In the genomic region with DNA sequence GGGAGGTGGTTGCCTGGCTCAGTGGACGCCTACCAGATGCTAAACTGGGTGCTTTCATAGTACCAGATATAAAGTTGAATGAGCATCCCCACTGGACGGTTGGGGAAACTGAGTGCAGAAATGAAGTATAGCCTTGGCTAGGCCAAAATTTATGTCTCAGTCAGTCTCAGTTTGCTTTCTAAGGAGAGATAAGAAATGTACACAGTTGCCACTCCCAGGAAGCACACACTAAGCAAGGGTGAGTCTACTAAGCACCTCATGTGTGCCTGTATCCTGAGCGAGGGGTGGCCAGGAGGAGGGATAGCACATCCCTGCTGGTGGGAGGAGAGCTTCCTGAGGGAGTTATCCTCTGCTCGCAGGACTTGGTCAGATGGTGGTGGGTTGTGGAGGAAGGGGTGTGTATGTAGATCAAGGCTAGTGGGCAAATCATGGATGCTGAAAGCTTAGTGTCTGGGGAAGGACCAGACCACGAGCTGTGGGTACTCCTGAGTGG, we compare ENCODE assay signal across 10 mouse cellular contexts. TPM values are rescaled to one million over a fixed set of nuclear protein-coding genes. Genes with fewer than 3 reads are reported as not detected.
DNase-seq lines count a peak whose midpoint lies in the region; ATAC-seq and TF ChIP-seq lines count a peak whose summit lies in the region.
"Had no signal": no experiment of that assay in that cellular context is flagged by ENCODE, and none has a peak within 500 bp of the region (broad histone marks: within the 10 kb centered on the region; RNA-seq: fewer than 3 reads in every experiment).

No protein-coding gene starts in this region.

- H3K27ac ChIP-seq in heart, embryonic 12.5 days (ENCODE audit: poor library complexity, severe bottlenecking) = peak overlapping the region; percentile 92
- peak overlapping the region; percentile 71; the same call in 1 of the 2 replicates for H3K27ac ChIP-seq in MEL (ENCODE audit: control insufficient read depth, low read depth, low read length)
- H3K27ac ChIP-seq in heart, embryonic 14.5 days (replicated peaks in 1 of 2; ENCODE audit: control insufficient read depth in 1 of 2, insufficient read depth in 1 of 2, low read depth in 2 of 2, low read length in 2 of 2) = peak overlapping the region; percentile 11 to 97; a peak in 2 of 4 replicates
- H3K27ac ChIP-seq in liver, embryonic 16.5 days (ENCODE audit: low read length) = peak overlapping the region; percentile 98
- H3K27ac ChIP-seq: layer of hippocampus, adult 2 months had no signal

- 30% methylated on average over 5 of the region's 5 CpGs for WGBS in heart, embryonic 12.5 days
- WGBS in heart, embryonic 14.5 days = 29% methylated on average over 5 of the region's 5 CpGs
- WGBS in liver, embryonic 16.5 days (ENCODE audit: insufficient replicate concordance) = 13% methylated on average over 5 of the region's 5 CpGs

- no peak for TF ChIP-seq CTCF in MEL (IDR thresholded peaks at IDR 0.05 in 2 of 3, conservative IDR thresholded peaks at IDR 0.05 in 1 of 3; ENCODE audit: control insufficient read depth in 1 of 3, insufficient read depth in 1 of 3, low read depth in 2 of 3, low read length in 3 of 3, poor library complexity in 1 of 3, severe bottlenecking in 1 of 3)

- no peaks in the 10 kb centered on the region for H3K9me3 ChIP-seq in heart, embryonic 12.5 days (replicated peaks)
- no peaks in the 10 kb centered on the region for H3K9me3 ChIP-seq in MEL (replicated peaks; ENCODE audit: insufficient read depth, low read length)
- H3K9me3 ChIP-seq in heart, embryonic 14.5 days (ENCODE audit: control insufficient read depth, low read length) = no peaks in the 10 kb centered on the region
- H3K9me3 ChIP-seq in liver, embryonic 16.5 days (replicated peaks; ENCODE audit: control insufficient read depth, low read length) = no peaks in the 10 kb centered on the region

- no peak for TF ChIP-seq POLR2A in MEL (IDR thresholded peaks at IDR 0.05; ENCODE audit: control insufficient read depth in 1 of 2, insufficient read depth in 1 of 2, low read depth in 1 of 2, low read length in 2 of 2, poor library complexity in 1 of 2)

- peaks cover 74% of the 10 kb centered on the region for H3K4me1 ChIP-seq in heart, embryonic 12.5 days (replicated peaks)
- peaks cover 2 to 14% of the 10 kb centered on the region in 2 experiments for H3K4me1 ChIP-seq in MEL (ENCODE audit: control insufficient read depth in 1 of 2, insufficient read depth in 2 of 2, low read length in 2 of 2)
- H3K4me1 ChIP-seq in heart, embryonic 14.5 days (ENCODE audit: control insufficient read depth in 2 of 2, insufficient read depth in 2 of 2, low read length in 2 of 2) = peaks cover 49 to 65% of the 10 kb centered on the region in 2 experiments
- peaks cover 27% of the 10 kb centered on the region for H3K4me1 ChIP-seq in liver, embryonic 16.5 days (ENCODE audit: control insufficient read depth, low read depth, low read length)

- H3K79me2 ChIP-seq in MEL (ENCODE audit: control insufficient read depth, insufficient read depth, low read length, poor library complexity) = peaks cover 4% of the 10 kb centered on the region; the same call in 1 of the 2 replicates

- ATAC-seq in heart, embryonic 12.5 days (ENCODE audit: insufficient number of reproducible peaks, low FRiP score) = no peak
- ATAC-seq in heart, embryonic 14.5 days (ENCODE audit: insufficient number of reproducible peaks, insufficient read depth, low FRiP score, low read depth) = no peak
- no peak for ATAC-seq in liver, embryonic 16.5 days (ENCODE audit: low read depth)

- no peak for DNase-seq in heart, adult 8-10 months (ENCODE audit: low spot score)
- DNase-seq in MEL (ENCODE audit: low read depth, low spot score) = peak; percentile 58
- no peak for DNase-seq in natural killer cell, adult 2 months (ENCODE audit: low spot score in 2 of 2)
- DNase-seq in adrenal gland, postnatal 4 days (ENCODE audit: low spot score in 2 of 2) = no peak
- DNase-seq in cerebellum, postnatal 25 days = no peak

- H3K4me3 ChIP-seq in heart, embryonic 12.5 days = peak overlapping the region; percentile 92
- H3K4me3 ChIP-seq in MEL (ENCODE audit: control insufficient read depth in 1 of 2, insufficient read depth in 1 of 2, low read depth in 2 of 2, low read length in 2 of 2) = no peak overlapping the region
- H3K4me3 ChIP-seq in heart, embryonic 14.5 days (ENCODE audit: control insufficient read depth in 1 of 2, insufficient read depth in 1 of 2, low read depth in 1 of 2, low read length in 2 of 2) = peak overlapping the region in 1 of 2 experiments; percentile 95; a peak in 3 of 4 replicates
- H3K4me3 ChIP-seq in liver, embryonic 16.5 days (ENCODE audit: low read depth, low read length) = peak overlapping the region; percentile 99

- TF ChIP-seq RAD21 in MEL (IDR thresholded peaks at IDR 0.05; ENCODE audit: low read depth, low read length) = no peak

- H3K36me3 ChIP-seq in heart, embryonic 12.5 days = peaks cover 20% of the 10 kb centered on the region
- peaks cover 0 to 5% of the 10 kb centered on the region in 2 experiments; a peak in 2 of 4 replicates for H3K36me3 ChIP-seq in MEL (ENCODE audit: control insufficient read depth in 1 of 2, insufficient read depth in 2 of 2, low read length in 2 of 2)
- H3K36me3 ChIP-seq in heart, embryonic 14.5 days (ENCODE audit: control insufficient read depth, insufficient read depth, low read length) = peaks cover 5% of the 10 kb centered on the region
- H3K36me3 ChIP-seq in liver, embryonic 16.5 days (ENCODE audit: control insufficient read depth, insufficient read depth) = 0 out of 2 replicates have a peak, but pooled peaks cover 3% of the 10 kb centered on the region

- peak overlapping the region; percentile 96 for H3K9ac ChIP-seq in heart, embryonic 12.5 days
- H3K9ac ChIP-seq in MEL (ENCODE audit: control insufficient read depth, low read depth, low read length, poor library complexity, severe bottlenecking) = peak overlapping the region; percentile 20; the same call in 1 of the 2 replicates
- peak overlapping the region; percentile 44; the same call in 1 of the 2 replicates for H3K9ac ChIP-seq in heart, embryonic 14.5 days (ENCODE audit: low read length)
- H3K9ac ChIP-seq in liver, embryonic 16.5 days (ENCODE audit: low read depth, low read length) = peak overlapping the region; percentile 96

- TF ChIP-seq EP300 in MEL (IDR thresholded peaks at IDR 0.05; ENCODE audit: low read depth in 1 of 2, low read length in 2 of 2) = no peak

- peak overlapping the region; percentile 87 for H3K4me2 ChIP-seq in heart, embryonic 12.5 days
- H3K4me2 ChIP-seq in heart, embryonic 14.5 days (ENCODE audit: low read length) = peak overlapping the region; percentile 92
- peak overlapping the region; percentile 94 for H3K4me2 ChIP-seq in liver, embryonic 16.5 days (ENCODE audit: low read depth, low read length)

- H3K27me3 ChIP-seq in heart, embryonic 12.5 days (replicated peaks) = no peaks in the 10 kb centered on the region
- no peaks in the 10 kb centered on the region for H3K27me3 ChIP-seq in MEL (ENCODE audit: control insufficient read depth in 1 of 2, insufficient read depth in 2 of 2, low read length in 2 of 2)
- H3K27me3 ChIP-seq in heart, embryonic 14.5 days (ENCODE audit: control insufficient read depth, insufficient read depth, low read length) = no peaks in the 10 kb centered on the region
- H3K27me3 ChIP-seq in liver, embryonic 16.5 days (ENCODE audit: control insufficient read depth, insufficient read depth, low read depth, low read length) = no peaks in the 10 kb centered on the region

RNA-seq across cellular contexts. Expression of a gene that starts 36.8 kb away (rescaled TPM):
- polyA plus RNA-seq in heart, embryonic 12.5 days (2016; fragmentation: Nextera tagmentation; extraction: Ambion mirVana) = 59.4 and 64.1 TPM in 2 replicates
- total RNA-seq in heart, adult 8-10 months (2022) = 10 to 100 TPM; 30.2 to 31.3 (median 31.0) TPM
- 18.4 and 21.3 TPM in 2 replicates for total RNA-seq in MEL (2012; rRNA removed)
- polyA plus RNA-seq in MEL (2012; ENCODE audit: insufficient read depth in 1 of 2, insufficient read length in 2 of 2, low read depth in 1 of 2, low replicate concordance in 2 of 2, missing spikeins in 1 of 2) = 10 to 100 TPM in 1 of 2 experiments, not detected in 1; 31.3 TPM
- polyA plus RNA-seq in heart, embryonic 14.5 days (2014; fragmentation: Nextera tagmentation; extraction: Ambion mirVana) = 34.9 and 41.1 TPM in 2 replicates
- polyA plus RNA-seq in liver, embryonic 16.5 days (2015; fragmentation: Nextera tagmentation; extraction: Ambion mirVana) = 18.0 and 20.8 TPM in 2 replicates
- 100 to 1,000 TPM in 1 of 2 experiments, 10 to 100 TPM in 1; 96.9 to 112 TPM for total RNA-seq in adrenal gland, postnatal 4 days (2021)

RNA-seq across cellular contexts. Expression of a gene that starts 43.9 kb away (rescaled TPM):
- 294 and 300 TPM in 2 replicates for polyA plus RNA-seq in heart, embryonic 12.5 days (2016; fragmentation: Nextera tagmentation; extraction: Ambion mirVana)
- 10 to 100 TPM; 64.1 to 92.7 (median 77.5) TPM for total RNA-seq in heart, adult 8-10 months (2022)
- total RNA-seq in MEL (2012; rRNA removed) = 28.2 and 33.5 TPM in 2 replicates
- 100 to 1,000 TPM in 1 of 2 experiments, 10 to 100 TPM in 1; 46.8 to 213 TPM for polyA plus RNA-seq in MEL (2012; ENCODE audit: insufficient read depth in 1 of 2, insufficient read length in 2 of 2, low read depth in 1 of 2, low replicate concordance in 2 of 2, missing spikeins in 1 of 2)
- 102 and 117 TPM in 2 replicates for polyA plus RNA-seq in heart, embryonic 14.5 days (2014; fragmentation: Nextera tagmentation; extraction: Ambion mirVana)
- polyA plus RNA-seq in liver, embryonic 16.5 days (2015; fragmentation: Nextera tagmentation; extraction: Ambion mirVana) = 134 and 136 TPM in 2 replicates
- total RNA-seq in adrenal gland, postnatal 4 days (2021) = 100 to 1,000 TPM; 361 to 374 TPM

RNA-seq across cellular contexts. Expression of a gene that starts 49.6 kb away (rescaled TPM):
- polyA plus RNA-seq in heart, embryonic 12.5 days (2016; fragmentation: Nextera tagmentation; extraction: Ambion mirVana) = 37.9 and 39.9 TPM in 2 replicates
- total RNA-seq in heart, adult 8-10 months (2022) = 10 to 100 TPM; 14.7 to 17.9 (median 17.1) TPM
- 39.0 and 40.8 TPM in 2 replicates for total RNA-seq in MEL (2012; rRNA removed)
- 100 to 1,000 TPM in 1 of 2 experiments, not detected in 1; 127 TPM for polyA plus RNA-seq in MEL (2012; ENCODE audit: insufficient read depth in 1 of 2, insufficient read length in 2 of 2, low read depth in 1 of 2, low replicate concordance in 2 of 2, missing spikeins in 1 of 2)
- polyA plus RNA-seq in heart, embryonic 14.5 days (2014; fragmentation: Nextera tagmentation; extraction: Ambion mirVana) = 30.5 and 32.6 TPM in 2 replicates
- polyA plus RNA-seq in liver, embryonic 16.5 days (2015; fragmentation: Nextera tagmentation; extraction: Ambion mirVana) = 24.0 and 25.1 TPM in 2 replicates
- total RNA-seq in adrenal gland, postnatal 4 days (2021) = 10 to 100 TPM; 40.0 to 47.3 TPM

RNA-seq across cellular contexts. Expression of a gene that starts 57.4 kb away (rescaled TPM):
- not detected in 2 replicates for polyA plus RNA-seq in heart, embryonic 12.5 days (2016; fragmentation: Nextera tagmentation; extraction: Ambion mirVana)
- total RNA-seq in heart, adult 8-10 months (2022) = not detected
- 2.5 and 2.6 TPM in 2 replicates for total RNA-seq in MEL (2012; rRNA removed)
- 1 to 10 TPM in 1 of 2 experiments, not detected in 1; 4.5 TPM for polyA plus RNA-seq in MEL (2012; ENCODE audit: insufficient read depth in 1 of 2, insufficient read length in 2 of 2, low read depth in 1 of 2, low replicate concordance in 2 of 2, missing spikeins in 1 of 2)
- not detected in 2 replicates for polyA plus RNA-seq in heart, embryonic 14.5 days (2014; fragmentation: Nextera tagmentation; extraction: Ambion mirVana)
- polyA plus RNA-seq in liver, embryonic 16.5 days (2015; fragmentation: Nextera tagmentation; extraction: Ambion mirVana) = 0.20 TPM in 1 of 2 replicates, not detected in the other
- total RNA-seq in adrenal gland, postnatal 4 days (2021) = 1 to 10 TPM in 1 of 2 experiments, under 1 TPM in 1; 0.65 to 1.1 TPM
- total RNA-seq: ES-E14 had no signal

RNA-seq across cellular contexts. Expression of a gene that starts 57.8 kb away (rescaled TPM):
- polyA plus RNA-seq in heart, embryonic 12.5 days (2016; fragmentation: Nextera tagmentation; extraction: Ambion mirVana) = 667 and 690 TPM in 2 replicates
- total RNA-seq in heart, adult 8-10 months (2022) = 100 to 1,000 TPM; 175 to 339 (median 222) TPM
- total RNA-seq in MEL (2012; rRNA removed) = 974 and 1,054 TPM in 2 replicates
- 1,000 to 10,000 TPM in 1 of 2 experiments, 100 to 1,000 TPM in 1; 646 to 1,010 TPM for polyA plus RNA-seq in MEL (2012; ENCODE audit: insufficient read depth in 1 of 2, insufficient read length in 2 of 2, low read depth in 1 of 2, low replicate concordance in 2 of 2, missing spikeins in 1 of 2)
- 708 and 842 TPM in 2 replicates for polyA plus RNA-seq in heart, embryonic 14.5 days (2014; fragmentation: Nextera tagmentation; extraction: Ambion mirVana)
- polyA plus RNA-seq in liver, embryonic 16.5 days (2015; fragmentation: Nextera tagmentation; extraction: Ambion mirVana) = 295 and 318 TPM in 2 replicates
- total RNA-seq in adrenal gland, postnatal 4 days (2021) = 100 to 1,000 TPM; 382 to 438 TPM

Comparison
In these comparisons a context has a peak if more than half of its experiments do, and no peak if none do; other contexts are left out.
1. H3K4me3 ChIP-seq: peak in heart, embryonic 12.5 days (single experiment) and liver, embryonic 16.5 days (single experiment); none in MEL (0 of 2).
2. H3K9ac ChIP-seq: peak in every context shown above with its lines; median percentile 96 in heart, embryonic 12.5 days; 96 in liver, embryonic 16.5 days; 44 in heart, embryonic 14.5 days; 20 in MEL.
3. Peak in every context shown above with its lines, with median percentiles within 50 percentile points of each other: H3K27ac ChIP-seq and H3K4me2 ChIP-seq.